Mouse (Mus musculus) kidney, embryonic 16.5 days (tissue): ENCODE measurements around the gene Gipc1. TPM values are rescaled to one million over a fixed set of nuclear protein-coding genes. Genes with fewer than 3 reads are reported as not detected.

Source experiments
- ATAC-seq: fragments of 200-750 bp; cut with Nextera tagmentation; 2 replicates; pipeline ENCODE4 v1.8.0; 2017; ENCODE audit warnings: moderate TSS enrichment; ENCODE audit not compliant: low FRiP score, low TSS enrichment
- H3K27ac ChIP-seq: fragments of 300-500 bp; sonication (generic); 2 replicates; pipeline ENCODE4 v1.5.1; 2014; ENCODE audit warnings: low read length
- H3K27me3 ChIP-seq: fragments of 300-500 bp; sonication (generic); 2 replicates; pipeline ENCODE4 v1.6.1; 2014; ENCODE audit warnings: low read length, control low read depth, mixed read lengths; ENCODE audit not compliant: insufficient read depth
- H3K36me3 ChIP-seq: fragments of 300-500 bp; sonication (generic); 2 replicates; pipeline ENCODE4 v1.6.1; 2014; ENCODE audit warnings: low read length, control low read depth, mixed read lengths; ENCODE audit not compliant: insufficient read depth
- H3K4me1 ChIP-seq: fragments of 300-500 bp; sonication (generic); 2 replicates; pipeline ENCODE4 v1.6.1; 2014; ENCODE audit warnings: low read length, control low read depth, mixed read lengths; ENCODE audit not compliant: insufficient read depth
- H3K4me2 ChIP-seq: fragments of 300-500 bp; sonication (generic); replicated peaks from 2 replicates; pipeline ENCODE4 v1.6.1; 2014; ENCODE audit warnings: low read depth, low read length
- H3K4me3 ChIP-seq: fragments of 300-500 bp; sonication (generic); 2 replicates; pipeline ENCODE4 v1.5.1; 2014; ENCODE audit warnings: mild to moderate bottlenecking, low read length
- H3K9ac ChIP-seq: fragments of 300-500 bp; sonication (generic); replicated peaks from 2 replicates; pipeline ENCODE4 v1.6.1; 2014; ENCODE audit warnings: low read length
- H3K9me3 ChIP-seq: fragments of 300-500 bp; sonication (generic); 2 replicates; pipeline ENCODE4 v1.6.1; 2016; ENCODE audit warnings: low read length, control low read depth
- WGBS: fragments of 180-500 bp; shearing (Covaris S2); extraction: QIAGEN DNeasy Blood & Tissue Kit; methylation state at CpG from one replicate; pipeline ENCODE4 v1.1.7; 2014; 5-methylcytosine and 5-hydroxymethylcytosine counted together
- polyA plus RNA-seq: library from polyadenylated mRNA; unstranded; fragments of >200 nt; fragmentation: Nextera tagmentation; extraction: Ambion mirVana; gene quantifications from 2 replicates; pipeline ENCODE4 v1.2.1, GENCODE M21; 2015

Gene Gipc1
- polyA plus RNA-seq, 1 experiment from 2014 or later: 237 TPM

GRCm38 (mm10) chr8:83703426-83703825 lies 50.9 kb downstream of the Gipc1 start:
- H3K4me3 ChIP-seq: no peak overlapping the region
- ATAC-seq: no peak
- whole genome bisulfite sequencing: 82% methylated on average over 4 of the region's 4 CpGs
- H3K9ac ChIP-seq: no peak overlapping the region
- H3K36me3 ChIP-seq: no peaks in the 10 kb centered on the region
- H3K4me2 ChIP-seq: no peak overlapping the region
- no peaks in the 10 kb centered on the region for H3K27me3 ChIP-seq
- peaks cover 12% of the 10 kb centered on the region for H3K4me1 ChIP-seq
- H3K27ac ChIP-seq: no peak overlapping the region
- H3K9me3 ChIP-seq: 0 out of 2 replicates have a peak, but pooled peaks cover 3% of the 10 kb centered on the region

GRCm38 (mm10) chr8:83706411-83706810 lies 53.9 kb downstream of the Gipc1 start:
- H3K4me1 ChIP-seq: no peaks in the 10 kb centered on the region
- no peaks in the 10 kb centered on the region for H3K36me3 ChIP-seq
- H3K4me3 ChIP-seq: no peak overlapping the region
- 0 out of 2 replicates have a peak, but pooled peaks cover 1% of the 10 kb centered on the region for H3K9me3 ChIP-seq
- H3K4me2 ChIP-seq: no peak overlapping the region
- no peak overlapping the region for H3K27ac ChIP-seq
- H3K9ac ChIP-seq: no peak overlapping the region
- WGBS: 65% methylated on average over 5 of the region's 5 CpGs
- no peaks in the 10 kb centered on the region for H3K27me3 ChIP-seq
- no peak for ATAC-seq

- no peak overlapping the region for H3K27ac ChIP-seq
- no peaks in the 10 kb centered on the region for H3K9me3 ChIP-seq
- no peak for ATAC-seq
- no peaks in the 10 kb centered on the region for H3K27me3 ChIP-seq
- no peaks in the 10 kb centered on the region for H3K4me1 ChIP-seq
- H3K4me3 ChIP-seq: no peak overlapping the region
- 80% methylated on average over 8 of the region's 8 CpGs for WGBS
- H3K9ac ChIP-seq: no peak overlapping the region
- H3K36me3 ChIP-seq: no peaks in the 10 kb centered on the region
- H3K4me2 ChIP-seq: no peak overlapping the region
Measured at GRCm38 (mm10) chr8:83707554-83707953, 55.1 kb downstream of the Gipc1 start.

Other genes with a start within 250 kb of the Gipc1 start
- gene Scoc, start 194.3 kb upstream of the Gipc1 start, polyA plus RNA-seq: 104 and 112 TPM in 2 replicates
- not detected in 2 replicates for gene Olfr370, start 116.9 kb upstream of the Gipc1 start, polyA plus RNA-seq
- 356 and 362 TPM in 2 replicates for gene Ndufb7, start 86.0 kb upstream of the Gipc1 start, polyA plus RNA-seq
- gene Tecr, start 44.7 kb upstream of the Gipc1 start, polyA plus RNA-seq: 631 and 669 TPM in 2 replicates
- 67.5 and 68.0 TPM in 2 replicates for gene Dnajb1, start 44.5 kb upstream of the Gipc1 start, polyA plus RNA-seq
- gene Ptger1, start 14.0 kb downstream of the Gipc1 start, polyA plus RNA-seq: 3.1 and 4.0 TPM in 2 replicates
- gene Pkn1, start 46.5 kb downstream of the Gipc1 start, polyA plus RNA-seq: 31.3 and 33.6 TPM in 2 replicates
- gene Ddx39, start 62.5 kb downstream of the Gipc1 start, polyA plus RNA-seq: 197 and 211 TPM in 2 replicates
- gene Adgre5, start 88.6 kb downstream of the Gipc1 start, polyA plus RNA-seq: 40.7 and 42.5 TPM in 2 replicates
- 17.8 and 19.6 TPM in 2 replicates for gene Adgrl1, start 247.4 kb downstream of the Gipc1 start, polyA plus RNA-seq